Mouse (Mus musculus): Measurements from ENCODE around the gene Prr5l.

The Prr5l gene

GRCm38 (mm10) chr2:101665058-101665702 is 217.6 kb downstream of the Prr5l start:
- peak; percentile 74 for DNase-seq (ENCODE audit: low read depth, low spot score)

Measured in retina, postnatal 7 days (tissue).